ENCODE assay signal across 14 mouse cellular contexts in genomic region chr4:74972143-74972542, GRCm38 (mm10).
A peak's percentile ranks its signal among the peaks of the same experiment; 100 is the strongest.
DNase-seq lines count a peak whose midpoint lies in the region; ATAC-seq and TF ChIP-seq lines count a peak whose summit lies in the region.
"Had no signal": no experiment of that assay in that cellular context is flagged by ENCODE, and none has a peak within 500 bp of the region (broad histone marks: within the 10 kb centered on the region; RNA-seq: fewer than 3 reads in every experiment).

No protein-coding gene starts in this region.

- peak; percentile 61 for TF ChIP-seq CTCF in left cerebral cortex, adult 2 months (IDR thresholded peaks at IDR 0.05)

- no peaks in the 10 kb centered on the region for H3K4me1 ChIP-seq in embryonic facial prominence, embryonic 11.5 days (ENCODE audit: control insufficient read depth, insufficient read depth, low read length)
- H3K4me1 ChIP-seq in embryonic facial prominence, embryonic 10.5 days, result no peaks in the 10 kb centered on the region
- H3K4me1 ChIP-seq: hindbrain, embryonic 12.5 days; limb, embryonic 12.5 days; midbrain, embryonic 15.5 days; stomach, embryonic 15.5 days had no signal

- H3K4me3 ChIP-seq in embryonic facial prominence, embryonic 11.5 days (ENCODE audit: low read depth, low read length), result no peak overlapping the region
- H3K4me3 ChIP-seq in embryonic facial prominence, embryonic 10.5 days, result no peak overlapping the region
- H3K4me3 ChIP-seq in left cerebral cortex, adult 2 months, result no peak overlapping the region
- H3K4me3 ChIP-seq: hindbrain, embryonic 12.5 days; limb, embryonic 12.5 days; midbrain, embryonic 15.5 days; stomach, embryonic 15.5 days had no signal

- no peak overlapping the region for H3K4me2 ChIP-seq in embryonic facial prominence, embryonic 11.5 days (ENCODE audit: low read depth, low read length)
- H3K4me2 ChIP-seq: hindbrain, embryonic 12.5 days; limb, embryonic 12.5 days; midbrain, embryonic 15.5 days; stomach, embryonic 15.5 days had no signal

- intact Hi-C loops in left cerebral cortex, adult 2 months (cut with DNase I), result no loop called here
- intact Hi-C loops in left cerebral cortex, postnatal 14 days (cut with DNase I), result no loop called here

- H3K36me3 ChIP-seq in embryonic facial prominence, embryonic 11.5 days (replicated peaks; ENCODE audit: control insufficient read depth, insufficient read depth, low read depth, low read length), result no peaks in the 10 kb centered on the region
- no peaks in the 10 kb centered on the region for H3K36me3 ChIP-seq in embryonic facial prominence, embryonic 10.5 days (replicated peaks)
- H3K36me3 ChIP-seq: hindbrain, embryonic 12.5 days; limb, embryonic 12.5 days; midbrain, embryonic 15.5 days; stomach, embryonic 15.5 days had no signal

- DNase-seq in embryonic facial prominence, embryonic 11.5 days (ENCODE audit: low spot score), result peak; percentile 7
- DNase-seq in embryonic facial prominence, embryonic 10.5 days (ENCODE audit: low spot score), result no peak
- DNase-seq in left cerebral cortex, adult 2 months (ENCODE audit: extremely low spot score in 1 of 2, low spot score in 2 of 2), result no peak
- DNase-seq in left cerebral cortex, postnatal 14 days (ENCODE audit: low spot score in 2 of 2), result no peak
- DNase-seq in A20 (ENCODE audit: low read depth, low spot score) (peak; percentile 31), R1 (ENCODE audit: low read depth, low spot score) (peak; percentile 21)
- DNase-seq in adrenal gland, postnatal 36 days, result no peak
- DNase-seq in adrenal gland, adult 18-20 months (ENCODE audit: low spot score in 2 of 2), result no peak
- DNase-seq: kidney, adult 8-10 months had no signal

- WGBS in embryonic facial prominence, embryonic 11.5 days, result 92% methylated on average over 1 of the region's 1 CpGs
- 91% methylated on average over 1 of the region's 1 CpGs for WGBS in embryonic facial prominence, embryonic 10.5 days

- no peaks in the 10 kb centered on the region for H3K9me3 ChIP-seq in embryonic facial prominence, embryonic 11.5 days (replicated peaks; ENCODE audit: control insufficient read depth, low read length)
- H3K9me3 ChIP-seq in embryonic facial prominence, embryonic 10.5 days, result no peaks in the 10 kb centered on the region
- H3K9me3 ChIP-seq: hindbrain, embryonic 12.5 days; limb, embryonic 12.5 days; midbrain, embryonic 15.5 days; stomach, embryonic 15.5 days had no signal

- no peak for ATAC-seq in embryonic facial prominence, embryonic 11.5 days (replicated peaks; ENCODE audit: insufficient number of reproducible peaks, low FRiP score, low TSS enrichment, low read depth)
- ATAC-seq: activated CD4-positive, CD25-positive, alpha-beta regulatory T cell, adult 4 months; midbrain, embryonic 15.5 days had no signal

- no peak overlapping the region for H3K9ac ChIP-seq in embryonic facial prominence, embryonic 11.5 days (replicated peaks; ENCODE audit: low read length)
- H3K9ac ChIP-seq: hindbrain, embryonic 12.5 days; limb, embryonic 12.5 days; midbrain, embryonic 15.5 days; stomach, embryonic 15.5 days had no signal

- H3K27me3 ChIP-seq in embryonic facial prominence, embryonic 11.5 days (ENCODE audit: control insufficient read depth, insufficient read depth, low read length), result no peaks in the 10 kb centered on the region
- no peaks in the 10 kb centered on the region for H3K27me3 ChIP-seq in embryonic facial prominence, embryonic 10.5 days (replicated peaks; ENCODE audit: low read depth, poor library complexity, severe bottlenecking)
- H3K27me3 ChIP-seq: hindbrain, embryonic 12.5 days; limb, embryonic 12.5 days; midbrain, embryonic 15.5 days; stomach, embryonic 15.5 days had no signal

- H3K27ac ChIP-seq in embryonic facial prominence, embryonic 11.5 days (replicated peaks; ENCODE audit: low read depth, low read length), result no peak overlapping the region
- H3K27ac ChIP-seq in embryonic facial prominence, embryonic 10.5 days (replicated peaks), result no peak overlapping the region
- H3K27ac ChIP-seq in left cerebral cortex, adult 2 months, result no peak overlapping the region
- H3K27ac ChIP-seq: hindbrain, embryonic 12.5 days; limb, embryonic 12.5 days; midbrain, embryonic 15.5 days; stomach, embryonic 15.5 days had no signal

Comparison
In these comparisons a context has a peak if more than half of its experiments do, and no peak if none do; other contexts are left out.
1. DNase-seq: peak in embryonic facial prominence, embryonic 11.5 days (single experiment), A20 (single experiment) and R1 (single experiment); none in embryonic facial prominence, embryonic 10.5 days (single experiment), left cerebral cortex, adult 2 months (0 of 2), left cerebral cortex, postnatal 14 days (0 of 2), adrenal gland, postnatal 36 days (0 of 2) and adrenal gland, adult 18-20 months (0 of 2).